Mouse (Mus musculus) cortical plate, adult 2 months (tissue): ENCODE data around the gene Nat8f4.
A peak's percentile ranks its signal among the peaks of the same experiment; 100 is the strongest.
"Not testable (repeated sequence)": the region's sequence is repeated elsewhere in the genome, so short reads cannot be mapped to it uniquely, and the experiment has no call there.

Experiments used
- CTCF ChIP-seq: fragments of 200-500 bp; IDR thresholded peaks from 2 replicates; pipeline ENCODE4 v1.5.1; 2011; ENCODE audit warnings: mild to moderate bottlenecking, control low read depth, low read length; ENCODE audit not compliant: insufficient read depth; ENCODE audit errors: extremely low read depth
- POLR2A ChIP-seq: fragments of 200-500 bp; IDR thresholded peaks from 2 replicates; pipeline ENCODE4 v1.6.1; 2011; ENCODE audit warnings: mild to moderate bottlenecking, low read length, control low read depth; ENCODE audit not compliant: insufficient read depth; ENCODE audit errors: extremely low read depth

- TF ChIP-seq POLR2A: not testable (repeated sequence)
- TF ChIP-seq CTCF: 0 out of 2 replicates have a peak, but pooled peaks have one; percentile 22
Measured at GRCm38 (mm10) chr6:85895061-85895648, 9.5 kb downstream of the Nat8f4 start.
